Mouse (Mus musculus) testis, postnatal 14 days (tissue): ENCODE results near the gene Tlx1.

ENCODE experiments used
- DNase-seq: peaks from one replicate; pipeline ENCODE4 v3.0.0; 2021; ENCODE audit warnings: low spot score

The Tlx1 gene

GRCm38 (mm10) chr19:45158896-45159295 is 8.4 kb downstream of the Tlx1 start:
- no peak for DNase-seq

- DNase-seq, result no peak
Measured at GRCm38 (mm10) chr19:45159491-45159890, 9.0 kb downstream of the Tlx1 start.

- DNase-seq, result no peak
Measured at GRCm38 (mm10) chr19:45159991-45160390, 9.5 kb downstream of the Tlx1 start.

- no peak for DNase-seq
Measured at GRCm38 (mm10) chr19:45160523-45160922, 10.0 kb downstream of the Tlx1 start.

- no peak for DNase-seq
Measured at GRCm38 (mm10) chr19:45161093-45161492, 10.6 kb downstream of the Tlx1 start.

- no peak for DNase-seq
Measured at GRCm38 (mm10) chr19:45162181-45162580, 11.7 kb downstream of the Tlx1 start.

GRCm38 (mm10) chr19:45162871-45163270 is 12.4 kb downstream of the Tlx1 start:
- DNase-seq, result no peak

- no peak for DNase-seq
Measured at GRCm38 (mm10) chr19:45170451-45170850, 20.0 kb downstream of the Tlx1 start.

- peak; percentile 26 for DNase-seq
Measured at GRCm38 (mm10) chr19:45174803-45175202, 24.3 kb downstream of the Tlx1 start.

GRCm38 (mm10) chr19:45176269-45176668 is 25.8 kb downstream of the Tlx1 start:
- DNase-seq, result peak; percentile 6

- DNase-seq, result peak; percentile 71
Measured at GRCm38 (mm10) chr19:45177004-45177737, 26.7 kb downstream of the Tlx1 start.

GRCm38 (mm10) chr19:45179451-45179850 is 29.0 kb downstream of the Tlx1 start:
- DNase-seq, result no peak

- DNase-seq, result no peak
Measured at GRCm38 (mm10) chr19:45180447-45180846, 30.0 kb downstream of the Tlx1 start.

- no peak for DNase-seq
Measured at GRCm38 (mm10) chr19:45194651-45195050, 44.2 kb downstream of the Tlx1 start.

GRCm38 (mm10) chr19:45196967-45197366 is 46.5 kb downstream of the Tlx1 start:
- DNase-seq, result peak; percentile 1

GRCm38 (mm10) chr19:45205311-45206105 is 55.0 kb downstream of the Tlx1 start:
- peak; percentile 2 for DNase-seq
